Mouse (Mus musculus) A20 (cell line): ENCODE results near the gene Mul1.

Source experiments
- DNase-seq: peaks from one replicate; pipeline ENCODE4 v3.0.0-alpha.2; 2011; ENCODE audit warnings: low read depth, low spot score

The Mul1 gene

DNA sequence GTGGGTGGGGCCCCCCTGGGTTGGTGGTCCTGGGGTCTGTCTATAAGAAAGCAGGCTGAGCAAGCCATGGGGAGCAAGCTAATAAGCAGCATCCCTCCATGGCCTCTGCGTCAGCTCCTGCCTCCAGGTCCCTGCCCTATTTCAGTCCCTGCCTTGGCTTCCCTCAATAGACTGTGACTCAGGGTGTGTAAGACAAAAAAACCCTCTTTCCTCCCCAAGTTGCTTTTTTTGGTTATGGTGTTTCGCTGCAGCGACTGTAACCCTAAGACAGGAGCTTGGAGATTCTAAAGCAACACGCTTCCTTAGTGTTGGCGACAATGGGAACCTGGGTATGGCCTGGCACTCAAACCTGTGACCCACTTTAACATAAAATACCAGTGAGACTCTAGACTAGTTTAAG lies 27.0 kb downstream of the Mul1 start:
- DNase-seq: no peak

DNA sequence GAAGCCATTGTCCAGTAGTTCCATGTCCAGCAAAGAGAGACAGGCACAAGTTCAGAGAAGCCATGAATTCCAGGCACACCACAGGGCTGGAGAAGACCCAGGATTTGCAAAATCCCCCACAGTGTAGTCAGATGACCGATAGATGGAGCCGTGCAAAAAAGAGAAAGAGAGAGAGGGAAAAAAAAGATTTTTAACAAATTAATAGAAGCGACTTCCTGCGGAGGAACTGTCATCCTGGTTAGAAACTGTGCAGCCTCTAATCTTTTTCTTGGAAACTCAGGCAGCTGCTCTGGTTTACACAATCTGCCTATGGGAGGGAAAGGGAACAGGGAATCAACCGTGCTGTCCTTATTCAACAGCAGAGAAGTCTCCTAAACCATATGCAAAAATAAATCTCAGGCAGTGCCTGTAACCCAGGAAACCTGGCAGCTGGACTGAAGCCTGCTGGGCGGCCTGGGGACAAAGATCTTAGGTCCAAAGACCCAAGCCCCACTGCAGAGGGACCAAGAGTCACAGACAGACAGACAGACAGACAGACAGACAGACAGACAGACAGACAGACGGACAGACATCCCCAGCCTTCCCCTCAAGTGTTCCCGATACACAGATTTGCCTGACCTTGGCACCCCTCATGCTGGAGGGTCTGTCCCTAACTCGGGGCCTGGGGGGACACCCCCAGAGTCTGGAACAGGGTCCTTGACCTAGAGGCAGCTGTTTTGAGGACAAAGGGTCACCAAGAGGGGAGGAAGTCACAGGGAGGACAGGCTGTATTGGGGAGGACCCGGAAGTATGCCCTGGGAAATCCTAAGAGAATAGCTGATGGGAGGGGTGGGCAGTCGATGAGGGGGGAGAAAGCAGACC lies 28.7 kb downstream of the Mul1 start:
- DNase-seq: no peak

DNA sequence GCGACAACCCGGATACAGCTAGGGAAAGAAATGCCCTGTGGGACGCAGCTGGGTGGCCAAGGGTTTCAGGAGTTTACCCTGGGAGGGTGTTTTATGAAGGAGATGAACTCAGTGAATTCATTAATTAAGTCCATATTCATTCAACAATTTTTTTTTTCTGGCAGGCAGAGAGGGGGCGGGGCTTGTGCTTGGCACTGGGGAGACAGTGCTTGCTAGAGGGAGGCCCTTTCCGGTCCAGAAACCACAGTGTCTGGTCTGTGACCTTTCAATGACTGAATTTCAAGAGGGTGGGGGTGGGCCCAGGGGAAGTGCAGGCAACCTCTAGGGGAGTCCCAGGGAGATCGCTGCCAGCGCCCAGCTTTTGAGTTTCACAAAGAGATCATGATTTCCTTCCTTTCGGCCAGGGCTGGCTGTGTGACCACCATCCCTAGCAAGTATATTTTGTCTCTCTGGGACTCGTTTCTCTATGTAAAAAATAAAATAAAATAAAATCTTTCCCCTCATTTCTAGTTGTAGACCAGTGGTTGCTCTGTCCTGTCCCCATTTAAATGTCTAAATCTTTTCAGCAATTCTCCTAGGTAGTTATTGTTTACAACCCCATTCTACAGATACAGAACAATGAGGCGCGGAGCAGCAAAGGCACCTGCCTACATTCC lies 29.5 kb downstream of the Mul1 start:
- DNase-seq: peak; percentile 85

DNA sequence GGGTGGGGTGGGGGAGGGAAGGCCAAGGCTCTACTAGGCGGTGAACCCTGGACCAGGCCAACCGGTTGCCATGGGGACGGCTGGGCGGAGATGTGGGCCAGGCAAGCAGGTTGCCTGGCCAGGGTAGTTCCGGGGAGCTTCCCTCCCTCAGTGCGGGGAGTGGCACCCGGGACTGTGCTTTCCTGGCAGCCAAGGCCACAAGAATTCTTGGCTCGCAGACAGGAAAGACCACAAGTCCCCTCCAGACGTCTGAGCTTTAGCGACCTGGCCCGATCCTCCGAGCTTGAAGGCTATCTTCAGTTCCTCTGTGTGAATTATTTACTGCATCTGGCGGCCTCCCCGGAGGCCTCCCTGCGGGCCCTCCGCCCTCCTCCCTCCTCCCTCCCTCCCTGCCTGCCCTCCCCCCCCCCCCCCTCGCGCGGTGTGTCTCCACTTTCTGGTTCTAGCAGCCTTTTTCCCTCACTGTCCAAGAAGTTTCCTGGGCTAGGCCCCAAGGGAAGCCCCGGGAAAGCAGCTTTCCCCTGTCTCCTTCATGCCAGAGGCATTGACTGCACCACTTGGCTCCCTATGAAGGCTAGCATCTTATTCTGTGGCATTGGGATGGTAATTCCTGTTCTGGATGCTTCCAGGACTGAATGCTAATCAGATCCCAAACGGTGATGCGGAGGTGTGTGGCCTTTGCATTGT lies 30.3 kb downstream of the Mul1 start:
- DNase-seq: peak; percentile 56

DNA sequence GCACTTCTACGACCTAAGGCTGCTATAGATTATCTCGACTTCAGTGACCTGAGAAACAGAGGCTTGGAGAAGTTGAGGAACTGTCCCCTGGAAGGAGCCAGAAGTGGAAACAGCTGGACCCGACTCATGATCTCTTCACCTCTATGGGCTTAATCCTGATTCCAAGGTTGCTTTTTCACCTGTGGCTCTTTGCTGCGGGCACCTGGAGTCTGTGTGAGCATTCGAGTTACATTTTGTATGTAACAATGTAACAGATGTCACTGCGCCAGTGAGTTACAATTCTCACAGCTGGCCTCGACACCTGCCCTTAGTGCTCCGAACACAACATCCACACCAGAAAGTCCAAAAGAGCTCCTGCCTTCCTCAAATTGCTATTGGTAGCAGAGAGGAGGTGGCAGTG lies 31.0 kb downstream of the Mul1 start:
- no peak for DNase-seq

DNA sequence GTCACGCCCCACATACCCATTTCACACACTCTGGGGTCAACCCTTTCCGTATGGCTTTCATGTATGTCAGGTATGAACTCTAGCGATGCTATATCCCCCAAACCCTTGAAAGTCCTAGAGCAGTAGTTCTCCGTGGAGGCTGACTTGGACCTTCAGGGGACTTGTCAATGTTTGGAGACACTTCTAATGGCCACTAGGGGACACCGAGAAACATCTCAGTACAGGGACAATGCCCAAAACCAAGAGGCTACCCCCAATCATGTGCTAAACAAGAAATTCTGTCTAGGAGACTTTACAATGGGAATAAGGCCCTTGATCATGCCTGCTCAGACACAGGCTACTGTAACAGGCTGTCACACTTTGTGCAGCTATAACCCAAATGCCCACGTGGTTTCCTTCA lies 32.2 kb downstream of the Mul1 start:
- no peak for DNase-seq

DNA sequence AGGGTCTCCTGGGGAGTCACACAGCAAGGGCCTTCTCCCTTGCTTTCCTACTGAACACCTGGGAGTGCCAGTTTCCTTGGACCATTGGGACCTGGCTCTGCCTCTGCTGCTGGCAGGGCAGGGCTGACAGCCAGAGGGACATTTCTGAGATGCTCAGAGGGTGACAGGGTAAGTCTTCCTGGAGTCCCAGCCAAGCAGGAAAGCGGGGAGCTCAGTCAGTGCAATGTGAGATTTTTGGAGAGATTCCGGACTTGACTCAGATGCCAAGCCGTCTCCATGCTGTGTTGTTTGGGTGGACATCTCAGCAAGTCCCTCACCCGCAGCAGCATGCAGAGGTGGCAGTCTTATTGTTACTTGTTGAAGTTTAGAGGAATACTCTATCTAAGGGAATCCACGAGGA lies 33.0 kb downstream of the Mul1 start:
- no peak for DNase-seq

DNA sequence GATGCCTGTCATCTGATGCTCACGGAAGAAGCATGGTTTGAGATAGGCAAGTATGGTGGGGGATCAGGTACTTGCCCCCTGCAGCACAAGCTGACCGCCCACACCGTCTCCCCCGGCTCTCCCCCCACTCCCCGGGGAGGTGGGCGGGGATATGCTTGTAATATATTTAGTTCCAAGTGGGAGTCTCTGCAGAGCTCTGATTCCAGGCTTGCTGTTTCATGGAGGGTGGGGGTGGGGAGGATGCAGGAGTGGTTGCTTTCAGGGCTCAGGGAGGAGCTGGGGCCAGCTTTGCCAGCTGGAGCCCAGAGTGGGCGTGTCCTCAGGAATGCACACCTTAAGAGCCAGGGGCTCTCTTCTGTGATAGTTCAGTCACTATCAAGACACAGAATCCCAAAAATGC lies 34.6 kb downstream of the Mul1 start:
- no peak for DNase-seq

DNA sequence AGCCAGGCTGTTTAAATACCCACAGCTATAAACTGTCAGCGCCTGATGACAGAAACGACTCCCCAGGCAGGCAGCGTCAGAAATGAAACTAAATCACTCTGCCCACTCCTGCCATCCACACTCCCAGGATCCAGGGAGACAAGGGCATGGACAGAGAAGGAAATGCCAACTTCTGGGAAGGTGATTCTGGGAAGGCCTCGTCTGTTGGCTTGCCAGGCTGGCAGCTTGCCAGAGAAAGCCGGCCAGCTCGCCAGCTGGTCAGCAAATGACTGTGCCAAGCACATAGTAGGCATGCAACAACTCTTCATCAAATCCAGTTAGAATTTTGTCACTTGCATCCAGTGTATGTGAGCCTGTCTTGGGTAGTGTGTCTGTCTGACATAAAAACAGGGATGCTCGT lies 36.8 kb downstream of the Mul1 start:
- no peak for DNase-seq

DNA sequence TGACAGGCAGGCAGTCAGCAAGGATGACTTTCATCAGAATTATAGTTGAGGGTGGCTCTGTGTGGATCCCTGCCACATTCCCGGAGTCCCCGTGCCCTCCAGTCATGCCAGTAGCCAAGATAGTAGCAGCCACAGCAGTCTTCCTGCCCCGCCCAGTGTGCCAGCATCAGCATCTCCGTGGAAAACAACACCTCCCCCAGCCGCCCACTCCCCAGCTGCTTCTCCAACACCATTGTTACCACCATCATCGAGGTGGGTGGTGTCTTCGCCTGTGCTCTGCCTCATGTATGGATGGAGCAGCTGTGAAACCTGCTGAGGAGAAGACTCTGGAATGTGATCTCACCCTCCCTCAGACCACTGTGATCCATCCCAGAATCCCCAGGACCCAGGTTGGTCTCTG lies 45.1 kb downstream of the Mul1 start:
- DNase-seq: no peak

DNA sequence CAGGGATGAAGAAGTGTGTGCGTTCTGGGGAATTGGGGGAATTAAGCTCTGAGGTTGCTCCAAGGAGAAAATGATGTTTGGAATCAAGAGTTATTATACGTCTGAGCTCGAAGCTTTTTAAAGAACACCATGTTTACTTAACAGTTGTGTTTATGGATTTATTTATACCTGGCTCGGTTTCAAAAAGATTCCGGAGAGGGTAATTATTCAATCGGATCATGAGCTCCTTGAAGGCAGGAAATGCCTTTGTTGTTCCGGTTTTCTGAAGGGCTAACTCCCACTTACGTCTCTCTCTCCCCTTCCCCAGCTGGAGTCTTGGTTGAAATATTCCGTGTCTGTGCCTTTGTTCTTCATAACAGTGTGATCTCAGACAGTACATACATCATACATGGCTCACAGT lies 46.5 kb downstream of the Mul1 start:
- DNase-seq: no peak

DNA sequence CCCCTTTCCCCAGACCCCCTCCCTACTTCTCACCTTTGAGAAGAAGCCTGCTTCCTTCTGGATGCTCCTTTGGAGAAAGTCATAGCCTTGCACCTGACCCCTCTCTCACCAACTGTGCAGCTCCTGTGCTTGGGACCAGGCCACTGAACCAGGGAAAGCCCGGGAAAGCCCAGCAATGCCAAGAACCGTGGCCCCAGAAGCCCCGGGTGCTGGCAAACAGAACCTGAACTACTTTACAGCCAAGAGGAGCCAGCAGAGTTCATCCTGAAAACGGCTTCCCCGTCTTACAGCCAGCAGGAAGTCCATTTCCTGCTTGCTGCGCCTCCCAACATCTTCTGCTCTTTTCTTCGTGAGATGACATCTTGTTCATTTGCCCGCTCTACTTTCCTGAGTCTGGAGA lies 48.2 kb downstream of the Mul1 start:
- no peak for DNase-seq

DNA sequence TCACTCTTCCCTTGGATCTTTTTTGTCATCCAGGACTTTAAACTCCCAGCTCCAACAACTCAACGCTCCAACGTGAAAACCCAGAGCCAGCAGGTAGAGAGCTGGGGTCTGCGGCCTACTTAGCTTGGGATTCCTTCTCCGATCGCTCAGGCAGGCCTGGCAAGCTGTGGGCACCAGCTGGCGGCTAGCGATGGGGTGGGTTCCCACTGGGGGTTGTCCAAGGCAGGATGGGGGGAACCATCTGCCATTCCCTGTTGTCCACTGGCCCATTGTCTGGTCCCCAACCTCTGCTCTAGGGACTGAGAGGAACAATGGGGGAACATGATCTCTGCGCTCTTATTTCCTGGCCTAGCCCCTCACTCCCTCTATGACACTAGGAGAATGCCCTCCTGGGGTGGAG lies 53.8 kb downstream of the Mul1 start:
- DNase-seq: no peak

DNA sequence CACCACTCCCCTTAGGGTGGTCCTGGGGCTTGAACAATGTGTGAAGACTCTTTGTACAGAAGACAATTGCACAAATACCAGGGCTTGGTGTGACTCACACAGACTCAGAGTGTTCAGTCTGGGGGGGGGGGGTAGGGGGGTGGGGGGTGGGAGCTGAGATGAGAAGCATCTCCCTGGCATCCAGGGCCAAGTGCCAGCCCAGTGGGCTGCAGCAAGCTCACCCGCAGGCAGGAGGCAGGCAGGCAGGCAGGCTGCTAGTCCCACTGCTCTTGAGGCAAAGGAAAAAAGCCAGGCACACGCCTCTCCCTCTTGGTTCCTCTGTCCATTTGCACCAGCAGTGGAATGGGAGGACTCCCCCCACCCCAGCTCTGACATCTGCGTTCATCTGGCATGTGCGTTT lies 56.6 kb downstream of the Mul1 start:
- no peak for DNase-seq
